8 mouse cellular contexts compared by ENCODE assay signal in genomic region chr1:30144997-30145396, GRCm38 (mm10).
DNase-seq lines count a peak whose midpoint lies in the region; ATAC-seq and TF ChIP-seq lines count a peak whose summit lies in the region.

No protein-coding gene starts in this region.

- 77% methylated on average over 4 of the region's 4 CpGs for WGBS in intestine, postnatal 0 days
- 69% methylated on average over 4 of the region's 4 CpGs for WGBS in intestine, embryonic 16.5 days
- WGBS in limb, embryonic 14.5 days = 70% methylated on average over 4 of the region's 4 CpGs

- H3K27me3 ChIP-seq in intestine, postnatal 0 days (replicated peaks; ENCODE audit: control insufficient read depth, insufficient read depth, low read length) = no peaks in the 10 kb centered on the region
- H3K27me3 ChIP-seq in intestine, embryonic 16.5 days (replicated peaks; ENCODE audit: control insufficient read depth, insufficient read depth, low read length) = no peaks in the 10 kb centered on the region
- H3K27me3 ChIP-seq in limb, embryonic 14.5 days (ENCODE audit: control insufficient read depth, insufficient read depth, low read length) = no peaks in the 10 kb centered on the region

- no peaks in the 10 kb centered on the region for H3K9me3 ChIP-seq in intestine, postnatal 0 days (ENCODE audit: control insufficient read depth)
- no peaks in the 10 kb centered on the region for H3K9me3 ChIP-seq in intestine, embryonic 16.5 days (ENCODE audit: control insufficient read depth, low read length)
- H3K9me3 ChIP-seq in limb, embryonic 14.5 days (ENCODE audit: control insufficient read depth, low read length) = no peaks in the 10 kb centered on the region

- H3K27ac ChIP-seq in intestine, postnatal 0 days (ENCODE audit: low read depth, low read length) = no peak overlapping the region
- no peak overlapping the region for H3K27ac ChIP-seq in intestine, embryonic 16.5 days (ENCODE audit: low read length)
- H3K27ac ChIP-seq in limb, embryonic 14.5 days (replicated peaks; ENCODE audit: low read depth, low read length) = no peak overlapping the region

- no peak overlapping the region for H3K4me3 ChIP-seq in intestine, postnatal 0 days (ENCODE audit: low read depth, low read length)
- H3K4me3 ChIP-seq in intestine, embryonic 16.5 days (ENCODE audit: low read length) = no peak overlapping the region
- H3K4me3 ChIP-seq in limb, embryonic 14.5 days (replicated peaks; ENCODE audit: low read length) = no peak overlapping the region

- TF ChIP-seq POLR2A in limb, embryonic 14.5 days (IDR thresholded peaks at IDR 0.05; ENCODE audit: borderline replicate concordance, extremely low read depth, insufficient read depth, insufficient read length) = no peak

- no peaks in the 10 kb centered on the region for H3K4me1 ChIP-seq in intestine, postnatal 0 days (replicated peaks; ENCODE audit: control insufficient read depth, insufficient read depth, low read length)
- no peaks in the 10 kb centered on the region for H3K4me1 ChIP-seq in intestine, embryonic 16.5 days (ENCODE audit: control insufficient read depth, insufficient read depth, low read length)
- no peaks in the 10 kb centered on the region for H3K4me1 ChIP-seq in limb, embryonic 14.5 days (ENCODE audit: control insufficient read depth, insufficient read depth, low read length)

- H3K9ac ChIP-seq in intestine, postnatal 0 days (ENCODE audit: low read depth, low read length) = no peak overlapping the region
- H3K9ac ChIP-seq in intestine, embryonic 16.5 days (ENCODE audit: low read depth, low read length) = no peak overlapping the region
- H3K9ac ChIP-seq in limb, embryonic 14.5 days (ENCODE audit: low read depth, low read length, severe bottlenecking) = no peak overlapping the region

- peak; percentile 8 to 39 for DNase-seq in cerebellum, postnatal 25 days
- DNase-seq in kidney, adult 9 months = peak; percentile 72
- peak; percentile 58 for DNase-seq in limb, embryonic 14.5 days (ENCODE audit: low spot score)
- DNase-seq in urinary bladder, adult 2 months (ENCODE audit: low spot score) = no peak
- no peak for DNase-seq in thymus, postnatal 0 days (ENCODE audit: low spot score)

- no peak for ATAC-seq in intestine, postnatal 0 days
- no peak for ATAC-seq in intestine, embryonic 16.5 days
- no peak for ATAC-seq in limb, embryonic 14.5 days (ENCODE audit: low FRiP score, low read depth)
- no peak for ATAC-seq in CD4-positive, CD25-positive, alpha-beta regulatory T cell, adult 4 months

- no peak overlapping the region for H3K4me2 ChIP-seq in intestine, postnatal 0 days (replicated peaks; ENCODE audit: low read depth)
- H3K4me2 ChIP-seq in intestine, embryonic 16.5 days (ENCODE audit: low read depth, low read length) = no peak overlapping the region
- H3K4me2 ChIP-seq in limb, embryonic 14.5 days (replicated peaks; ENCODE audit: low read depth, low read length, severe bottlenecking) = no peak overlapping the region

- H3K36me3 ChIP-seq in intestine, postnatal 0 days (ENCODE audit: control insufficient read depth, insufficient read depth) = no peaks in the 10 kb centered on the region
- H3K36me3 ChIP-seq in intestine, embryonic 16.5 days (ENCODE audit: control insufficient read depth, insufficient read depth, low read length) = no peaks in the 10 kb centered on the region
- H3K36me3 ChIP-seq in limb, embryonic 14.5 days (ENCODE audit: control insufficient read depth, insufficient read depth, low read length) = no peaks in the 10 kb centered on the region

- TF ChIP-seq CTCF in intestine, postnatal 0 days (IDR thresholded peaks at IDR 0.05; ENCODE audit: low read depth) = peak; percentile 60

Comparison
In these comparisons a context has a peak if more than half of its experiments do, and no peak if none do; other contexts are left out.
1. DNase-seq: peak in cerebellum, postnatal 25 days (2 of 2), kidney, adult 9 months (single experiment) and limb, embryonic 14.5 days (single experiment); none in urinary bladder, adult 2 months (single experiment) and thymus, postnatal 0 days (single experiment).